Mouse (Mus musculus): ENCODE measurements at regions not wholly inside any gene's neighbourhood (a gene's known extent, or its start where the extent isn't known, plus 50 kb on each side); places are given as distances from the start of the nearest gene placed in this dataset.
A peak's percentile ranks its signal among the peaks of the same experiment; 100 is the strongest.

GRCm38 (mm10) chrX:21293666-21294065 lies 118.2 kb upstream of the Gm21876 start:
- DNase-seq (ENCODE audit: low spot score in 2 of 2), result no peak

GRCm38 (mm10) chrX:21295460-21295859 lies 120.0 kb upstream of the Gm21876 start:
- no peak for DNase-seq (ENCODE audit: low spot score in 2 of 2)

GRCm38 (mm10) chrX:21297349-21297748 lies 121.9 kb upstream of the Gm21876 start:
- DNase-seq (ENCODE audit: low spot score in 2 of 2), result no peak

GRCm38 (mm10) chrX:21334499-21335032 lies 149.8 kb upstream of the Agtr2 start:
- DNase-seq (ENCODE audit: low spot score in 2 of 2), result peak in 1 of 2 experiments; percentile 23

GRCm38 (mm10) chrX:21344397-21344796 lies 139.9 kb upstream of the Agtr2 start:
- DNase-seq (ENCODE audit: low spot score in 2 of 2), result no peak

- no peak for DNase-seq (ENCODE audit: low spot score in 2 of 2)
Measured at GRCm38 (mm10) chrX:21350503-21350902, 133.8 kb upstream of the Agtr2 start.

GRCm38 (mm10) chrX:21352350-21352749 lies 132.0 kb upstream of the Agtr2 start:
- no peak for DNase-seq (ENCODE audit: low spot score in 2 of 2)

GRCm38 (mm10) chrX:21360771-21361667 lies 123.3 kb upstream of the Agtr2 start:
- DNase-seq (ENCODE audit: low spot score in 2 of 2), result peak; percentile 76 to 83

GRCm38 (mm10) chrX:21385221-21385620 lies 99.1 kb upstream of the Agtr2 start:
- DNase-seq (ENCODE audit: low spot score in 2 of 2), result no peak

- DNase-seq (ENCODE audit: low spot score in 2 of 2), result no peak
Measured at GRCm38 (mm10) chrX:21389992-21390391, 94.4 kb upstream of the Agtr2 start.

GRCm38 (mm10) chrX:21393212-21393611 lies 91.1 kb upstream of the Agtr2 start:
- DNase-seq (ENCODE audit: low spot score in 2 of 2), result peak; percentile 16 to 20

GRCm38 (mm10) chrX:21424797-21425196 lies 59.5 kb upstream of the Agtr2 start:
- DNase-seq (ENCODE audit: low spot score in 2 of 2), result no peak

- no peak for DNase-seq (ENCODE audit: low spot score in 2 of 2)
Measured at GRCm38 (mm10) chrX:21428081-21428480, 56.3 kb upstream of the Agtr2 start.

GRCm38 (mm10) chrX:21433501-21433900 lies 50.8 kb upstream of the Agtr2 start:
- no peak for DNase-seq (ENCODE audit: low spot score in 2 of 2)

Measured in right cerebral cortex, postnatal 10 days (tissue).